Mouse (Mus musculus): Measurements from ENCODE around the gene Naa35. TPM values are rescaled to one million over a fixed set of nuclear protein-coding genes. Genes with fewer than 3 reads are reported as not detected.

The Naa35 gene
- total and polyA plus RNA-seq, 2 experiments from 2014 or later = 31.3 to 72.5 TPM

DNA sequence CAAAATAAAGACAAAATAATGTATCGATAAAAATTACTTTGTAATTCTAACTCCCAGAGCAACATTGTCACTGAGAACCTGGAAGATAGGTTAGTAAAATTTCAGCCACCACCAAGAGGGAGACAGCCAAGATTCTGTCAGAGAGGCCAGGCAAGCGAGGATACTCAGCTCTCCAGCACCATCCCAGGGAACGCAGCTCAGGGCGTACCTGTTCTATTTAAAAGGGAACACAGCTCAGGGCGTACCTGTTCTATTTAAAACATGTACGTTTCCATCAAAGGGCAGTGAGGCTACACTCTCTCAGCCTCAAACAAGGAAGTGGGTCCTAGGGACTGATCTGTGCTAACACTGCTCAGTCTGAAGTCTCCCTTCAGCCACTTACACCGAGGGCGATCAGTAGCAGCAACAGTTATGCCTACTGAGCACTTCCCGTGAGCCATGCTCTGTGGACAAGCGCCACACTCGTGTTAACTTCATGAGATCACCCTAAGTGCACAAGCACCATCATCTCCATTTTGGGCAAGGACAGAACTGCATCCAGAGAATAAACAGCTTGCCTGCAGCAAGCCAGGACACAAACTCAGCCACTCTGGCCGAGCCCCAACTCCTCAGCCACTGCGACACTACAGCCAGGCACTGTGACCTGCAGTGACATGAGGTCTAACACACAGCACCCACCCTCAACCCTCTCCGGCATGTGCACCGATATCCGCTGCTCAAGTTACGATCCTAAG is 30.1 kb upstream of the Naa35 start:
- H3K9me3 ChIP-seq (replicated peaks; ENCODE audit: control insufficient read depth, low read length) = no peaks in the 10 kb centered on the region
- H3K4me3 ChIP-seq (ENCODE audit: low read depth, low read length) = 0 out of 2 replicates have a peak overlapping the region, but pooled peaks have one; percentile 5
- ATAC-seq (ENCODE audit: insufficient read depth, low read depth) (no peak), DNase-seq (ENCODE audit: low spot score) (no peak)
- H3K27me3 ChIP-seq (ENCODE audit: control insufficient read depth, insufficient read depth, low read length) = no peaks in the 10 kb centered on the region
- peaks cover 9% of the 10 kb centered on the region for H3K4me1 ChIP-seq (ENCODE audit: control insufficient read depth, insufficient read depth)
- no peaks in the 10 kb centered on the region; the same call in 1 of the 2 replicates for H3K36me3 ChIP-seq (replicated peaks; ENCODE audit: control insufficient read depth, insufficient read depth, low read length)
- TF ChIP-seq CTCF (IDR thresholded peaks at IDR 0.05; ENCODE audit: low read depth) (no peak), EP300 (IDR thresholded peaks at IDR 0.05; ENCODE audit: low read depth) (no peak)
- 68% methylated on average over 17 of the region's 17 CpGs for WGBS
- H3K9ac ChIP-seq (replicated peaks; ENCODE audit: low read depth, low read length) = no peak overlapping the region
- H3K4me2 ChIP-seq (ENCODE audit: low read depth, low read length) = no peak overlapping the region
- H3K27ac ChIP-seq (ENCODE audit: low read depth) = no peak overlapping the region

DNA sequence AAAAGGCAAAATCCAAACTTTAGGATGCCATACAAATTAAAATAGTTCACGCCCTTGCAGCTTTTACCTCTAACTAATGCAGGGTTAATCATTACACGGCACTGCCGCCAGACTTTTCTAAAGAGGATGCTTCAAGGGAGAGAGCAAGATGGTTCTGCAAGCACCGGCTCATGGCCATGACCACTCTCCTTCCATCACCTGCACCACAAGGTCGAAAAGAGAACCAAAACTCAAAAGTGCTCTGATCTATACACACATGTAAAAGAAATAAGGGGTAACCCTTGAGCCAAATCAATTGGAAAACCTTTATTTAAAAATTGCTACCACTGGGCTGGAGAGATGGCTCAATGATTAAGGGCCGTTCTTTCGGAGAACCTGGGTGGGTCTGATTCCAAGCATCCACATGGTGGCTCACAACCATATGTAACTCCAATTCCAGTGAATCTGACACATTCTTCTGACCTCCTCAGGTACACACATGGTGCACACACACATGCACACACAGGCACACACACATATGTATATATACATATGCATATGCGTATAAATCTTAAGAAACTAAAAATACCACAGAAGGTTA is 29.4 kb upstream of the Naa35 start:
- DNase-seq (ENCODE audit: low spot score) = no peak
- peak overlapping the region; percentile 83 for H3K4me2 ChIP-seq (ENCODE audit: low read depth, low read length)
- WGBS = 83% methylated on average over 8 of the region's 8 CpGs
- no peaks in the 10 kb centered on the region for H3K9me3 ChIP-seq (replicated peaks; ENCODE audit: control insufficient read depth, low read length)
- H3K4me1 ChIP-seq (ENCODE audit: control insufficient read depth, insufficient read depth) = peaks cover 9% of the 10 kb centered on the region
- H3K36me3 ChIP-seq (replicated peaks; ENCODE audit: control insufficient read depth, insufficient read depth, low read length) = no peaks in the 10 kb centered on the region; the same call in 1 of the 2 replicates
- TF ChIP-seq EP300 (IDR thresholded peaks at IDR 0.05; ENCODE audit: low read depth) (no peak), CTCF (IDR thresholded peaks at IDR 0.05; ENCODE audit: low read depth) (no peak)
- ATAC-seq (ENCODE audit: insufficient read depth, low read depth) = no peak
- H3K27ac ChIP-seq (ENCODE audit: low read depth) = no peak overlapping the region
- H3K9ac ChIP-seq (replicated peaks; ENCODE audit: low read depth, low read length) = no peak overlapping the region
- H3K27me3 ChIP-seq (ENCODE audit: control insufficient read depth, insufficient read depth, low read length) = no peaks in the 10 kb centered on the region
- H3K4me3 ChIP-seq (ENCODE audit: low read depth, low read length) = no peak overlapping the region; the same call in 1 of the 2 replicates

DNA sequence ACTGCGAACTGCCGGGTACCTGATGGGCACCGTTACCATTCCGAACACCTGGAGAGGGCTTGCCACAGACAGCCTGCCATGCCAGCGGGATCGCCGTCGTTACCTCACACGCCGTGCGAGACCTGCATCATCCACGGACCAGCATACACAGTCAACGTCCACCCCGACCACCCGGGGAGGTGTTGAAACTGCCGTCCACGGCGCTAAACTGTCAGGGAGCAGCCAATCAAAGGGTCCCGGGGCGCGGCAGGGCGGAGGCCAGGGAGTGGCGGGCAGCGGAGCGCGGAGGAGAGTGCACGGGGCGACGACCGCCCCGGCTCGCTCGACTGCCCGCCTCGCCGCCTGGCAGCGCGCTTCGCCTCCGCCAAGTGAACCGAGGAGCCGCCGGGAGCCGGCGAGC is 28.4 kb upstream of the Naa35 start:
- H3K36me3 ChIP-seq (replicated peaks; ENCODE audit: control insufficient read depth, insufficient read depth, low read length) = no peaks in the 10 kb centered on the region; the same call in 1 of the 2 replicates
- H3K9ac ChIP-seq (replicated peaks; ENCODE audit: low read depth, low read length) = peak overlapping the region; percentile 85
- peaks cover 9% of the 10 kb centered on the region for H3K4me1 ChIP-seq (ENCODE audit: control insufficient read depth, insufficient read depth)
- peak overlapping the region; percentile 96 for H3K4me3 ChIP-seq (ENCODE audit: low read depth, low read length)
- under 1% methylated on average over 41 of the region's 45 CpGs for WGBS
- no peaks in the 10 kb centered on the region for H3K9me3 ChIP-seq (replicated peaks; ENCODE audit: control insufficient read depth, low read length)
- peak; percentile 83 for ATAC-seq (ENCODE audit: insufficient read depth, low read depth)
- H3K27ac ChIP-seq (ENCODE audit: low read depth) = peak overlapping the region; percentile 79
- DNase-seq (ENCODE audit: low spot score) = peak; percentile 25
- TF ChIP-seq EP300 (IDR thresholded peaks at IDR 0.05; ENCODE audit: low read depth) = no peak
- TF ChIP-seq CTCF (IDR thresholded peaks at IDR 0.05; ENCODE audit: low read depth) = no peak
- H3K27me3 ChIP-seq (ENCODE audit: control insufficient read depth, insufficient read depth, low read length) = no peaks in the 10 kb centered on the region
- H3K4me2 ChIP-seq (ENCODE audit: low read depth, low read length) = peak overlapping the region; percentile 83

DNA sequence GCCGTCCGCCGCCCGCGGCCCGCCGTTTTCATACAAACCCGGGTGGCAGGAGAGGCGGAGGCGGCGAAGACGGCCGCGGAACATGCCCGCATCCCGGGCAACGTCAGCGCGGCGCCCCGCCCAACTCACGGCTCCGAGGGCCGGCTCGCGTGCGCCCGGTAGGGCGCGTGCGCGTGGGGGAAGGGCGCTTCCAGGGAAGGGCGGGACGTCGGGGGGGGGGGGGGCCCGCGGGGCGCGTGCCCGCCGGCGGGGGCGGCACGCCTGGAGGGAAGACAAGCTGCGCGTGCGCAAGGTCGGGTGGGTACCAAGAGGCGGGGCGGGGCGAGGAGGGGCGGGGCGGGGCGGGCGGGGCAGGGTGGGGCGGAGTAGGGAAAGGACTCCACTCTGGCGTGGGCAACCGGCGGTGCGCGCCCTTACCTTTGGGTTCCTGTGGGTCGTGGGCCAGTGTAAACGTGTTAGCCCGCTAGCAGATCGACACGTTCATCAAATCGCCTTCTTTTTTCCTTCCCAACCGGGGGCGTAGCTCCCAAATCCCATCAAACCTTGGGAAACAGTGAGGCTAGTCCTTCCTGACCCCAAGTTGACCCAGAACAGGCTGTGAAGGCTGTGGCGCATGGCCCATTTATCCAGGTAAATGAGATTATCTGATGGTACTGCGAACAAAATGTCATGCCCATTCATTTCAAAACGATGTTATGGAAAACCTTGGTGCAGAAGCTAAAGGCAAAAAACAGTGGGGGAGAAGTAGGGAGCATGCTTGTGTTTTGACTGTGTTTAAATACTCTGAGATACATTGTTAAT is 27.7 kb upstream of the Naa35 start:
- H3K9ac ChIP-seq (replicated peaks; ENCODE audit: low read depth, low read length) = peak overlapping the region; percentile 85
- H3K4me3 ChIP-seq (ENCODE audit: low read depth, low read length) = peak overlapping the region; percentile 96
- peak overlapping the region; percentile 79 for H3K27ac ChIP-seq (ENCODE audit: low read depth)
- H3K36me3 ChIP-seq (replicated peaks; ENCODE audit: control insufficient read depth, insufficient read depth, low read length) = no peaks in the 10 kb centered on the region; the same call in 1 of the 2 replicates
- TF ChIP-seq CTCF (IDR thresholded peaks at IDR 0.05; ENCODE audit: low read depth) = no peak
- TF ChIP-seq EP300 (IDR thresholded peaks at IDR 0.05; ENCODE audit: low read depth) = no peak
- 1% methylated on average over 41 of the region's 73 CpGs for WGBS
- H3K4me1 ChIP-seq (ENCODE audit: control insufficient read depth, insufficient read depth) = peaks cover 9% of the 10 kb centered on the region
- peak overlapping the region; percentile 83 for H3K4me2 ChIP-seq (ENCODE audit: low read depth, low read length)
- ATAC-seq (ENCODE audit: insufficient read depth, low read depth) (peak; percentile 97), DNase-seq (ENCODE audit: low spot score) (peak; percentile 81)
- H3K9me3 ChIP-seq (replicated peaks; ENCODE audit: control insufficient read depth, low read length) = no peaks in the 10 kb centered on the region
- H3K27me3 ChIP-seq (ENCODE audit: control insufficient read depth, insufficient read depth, low read length) = no peaks in the 10 kb centered on the region

DNA sequence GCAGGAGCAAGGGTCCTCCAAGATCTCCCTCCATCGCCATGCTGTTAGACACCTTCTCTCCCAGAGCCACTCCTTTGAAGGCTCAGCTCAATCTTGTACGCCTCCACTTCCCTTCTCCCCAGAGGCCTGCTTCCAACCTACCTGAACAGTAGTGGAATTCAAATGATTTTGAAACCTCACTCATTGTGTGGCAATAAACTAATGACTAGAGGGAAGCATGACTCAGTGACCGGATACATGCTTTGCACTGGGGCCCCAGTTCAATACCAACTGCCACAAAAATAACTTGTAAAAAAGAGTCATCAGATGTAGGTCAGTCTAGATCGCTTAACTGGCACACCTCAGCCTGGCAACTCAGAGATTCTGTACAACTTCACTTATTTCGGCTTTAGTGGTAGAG is 26.3 kb upstream of the Naa35 start:
- no peak overlapping the region for H3K9ac ChIP-seq (replicated peaks; ENCODE audit: low read depth, low read length)
- peaks cover 9% of the 10 kb centered on the region for H3K4me1 ChIP-seq (ENCODE audit: control insufficient read depth, insufficient read depth)
- no peaks in the 10 kb centered on the region for H3K9me3 ChIP-seq (replicated peaks; ENCODE audit: control insufficient read depth, low read length)
- whole genome bisulfite sequencing = 92% methylated on average over 5 of the region's 5 CpGs
- H3K27ac ChIP-seq (ENCODE audit: low read depth) = no peak overlapping the region
- no peak for TF ChIP-seq CTCF (IDR thresholded peaks at IDR 0.05; ENCODE audit: low read depth)
- no peak for TF ChIP-seq EP300 (IDR thresholded peaks at IDR 0.05; ENCODE audit: low read depth)
- ATAC-seq (ENCODE audit: insufficient read depth, low read depth) (no peak), DNase-seq (ENCODE audit: low spot score) (no peak)
- H3K4me2 ChIP-seq (ENCODE audit: low read depth, low read length) = no peak overlapping the region
- H3K27me3 ChIP-seq (ENCODE audit: control insufficient read depth, insufficient read depth, low read length) = no peaks in the 10 kb centered on the region
- H3K36me3 ChIP-seq (replicated peaks; ENCODE audit: control insufficient read depth, insufficient read depth, low read length) = no peaks in the 10 kb centered on the region
- H3K4me3 ChIP-seq (ENCODE audit: low read depth, low read length) = no peak overlapping the region

All from heart, postnatal 0 days (tissue).